Mouse (Mus musculus): Measurements from ENCODE around the gene Micall1. TPM values are rescaled to one million over a fixed set of nuclear protein-coding genes. Genes with fewer than 3 reads are reported as not detected.

The Micall1 gene
- polyA plus RNA-seq, 1 experiment from 2014 or later = 3.0 TPM

DNA sequence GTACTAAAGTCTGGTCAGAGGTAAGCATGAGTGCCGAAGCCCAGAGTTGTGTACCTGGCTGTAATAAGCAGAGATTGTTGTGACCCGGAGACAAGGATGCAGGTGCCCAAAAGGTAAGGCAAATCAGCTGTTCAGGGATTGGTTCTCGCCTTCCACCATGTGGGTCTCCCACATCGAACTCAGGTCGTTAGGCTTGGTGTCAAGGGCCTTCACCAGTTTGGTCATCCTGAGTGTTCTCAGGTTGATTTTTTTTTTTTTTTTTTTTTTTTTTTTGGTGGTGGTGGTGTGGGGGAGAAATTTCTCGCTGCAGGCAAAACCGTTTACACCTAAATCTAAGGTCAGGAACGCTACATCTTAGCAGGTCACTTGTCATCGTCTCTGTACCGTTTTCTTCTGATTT is 34.3 kb upstream of the Micall1 start:
- Histone ChIP-seq H3K36me3 (peaks cover 37% of the 10 kb centered on the region), H3K4me1 (peaks cover 33% of the 10 kb centered on the region), H3K27ac (peak overlapping the region; percentile 81), H3K27me3 (replicated peaks) (no peaks in the 10 kb centered on the region), H3K9me3 (replicated peaks) (no peaks in the 10 kb centered on the region), H3K9ac (peak overlapping the region; percentile 84), H3K4me3 (peak overlapping the region; percentile 86), H3K4me2 (peak overlapping the region; percentile 94)
- 35% methylated on average over 10 of the region's 10 CpGs for WGBS (ENCODE audit: insufficient replicate concordance)
- no peak for ATAC-seq

DNA sequence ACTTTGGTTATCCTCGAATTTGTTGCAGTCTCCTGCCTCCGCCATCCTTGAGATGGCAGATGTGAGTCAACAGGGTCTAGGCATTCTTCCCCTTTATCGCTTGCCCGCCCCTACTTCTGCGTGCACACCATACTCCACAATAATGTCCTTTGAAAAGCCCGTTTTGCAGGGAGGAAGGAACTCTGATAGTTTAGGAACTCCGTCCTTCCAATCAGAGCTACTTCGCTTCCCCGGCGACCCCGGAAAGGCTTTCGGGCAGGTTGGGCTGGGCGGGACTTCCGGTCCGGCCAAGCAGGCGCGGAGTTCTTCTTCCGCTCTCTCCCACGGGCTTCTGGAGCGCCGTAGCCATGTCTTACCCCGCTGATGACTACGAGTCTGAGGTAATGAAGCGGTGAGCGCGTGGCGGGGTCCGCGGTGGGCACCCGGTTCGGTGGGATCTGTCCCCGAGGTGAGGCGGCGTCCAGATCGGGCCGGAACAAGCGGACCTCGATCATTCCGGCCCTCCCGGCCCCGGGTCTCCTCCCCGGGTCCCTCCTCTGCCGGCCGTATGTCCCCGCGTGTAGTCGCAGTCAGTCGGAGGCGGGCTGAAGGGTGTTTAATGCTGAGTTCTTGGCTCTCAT is 33.7 kb upstream of the Micall1 start, which contains the start of gene Eif3l:
Gene Eif3l, plus strand, starts transcription at position 267 of the 620 bp plus-strand sequence.
- H3K36me3 ChIP-seq = peaks cover 43% of the 10 kb centered on the region
- peaks cover 30% of the 10 kb centered on the region for H3K4me1 ChIP-seq
- peak within 1 kb of the TSS; percentile 86 for H3K4me3 ChIP-seq
- peak within 1 kb of the TSS; percentile 81 for H3K27ac ChIP-seq
- H3K4me2 ChIP-seq = peak within 1 kb of the TSS; percentile 94
- no peaks in the 10 kb centered on the region for H3K27me3 ChIP-seq (replicated peaks)
- H3K9me3 ChIP-seq (replicated peaks) = no peaks in the 10 kb centered on the region
- WGBS (ENCODE audit: insufficient replicate concordance) = under 1% methylated on average over 49 of the region's 49 CpGs
- H3K9ac ChIP-seq = peak within 1 kb of the TSS; percentile 84
- ATAC-seq = peak; percentile 87

DNA sequence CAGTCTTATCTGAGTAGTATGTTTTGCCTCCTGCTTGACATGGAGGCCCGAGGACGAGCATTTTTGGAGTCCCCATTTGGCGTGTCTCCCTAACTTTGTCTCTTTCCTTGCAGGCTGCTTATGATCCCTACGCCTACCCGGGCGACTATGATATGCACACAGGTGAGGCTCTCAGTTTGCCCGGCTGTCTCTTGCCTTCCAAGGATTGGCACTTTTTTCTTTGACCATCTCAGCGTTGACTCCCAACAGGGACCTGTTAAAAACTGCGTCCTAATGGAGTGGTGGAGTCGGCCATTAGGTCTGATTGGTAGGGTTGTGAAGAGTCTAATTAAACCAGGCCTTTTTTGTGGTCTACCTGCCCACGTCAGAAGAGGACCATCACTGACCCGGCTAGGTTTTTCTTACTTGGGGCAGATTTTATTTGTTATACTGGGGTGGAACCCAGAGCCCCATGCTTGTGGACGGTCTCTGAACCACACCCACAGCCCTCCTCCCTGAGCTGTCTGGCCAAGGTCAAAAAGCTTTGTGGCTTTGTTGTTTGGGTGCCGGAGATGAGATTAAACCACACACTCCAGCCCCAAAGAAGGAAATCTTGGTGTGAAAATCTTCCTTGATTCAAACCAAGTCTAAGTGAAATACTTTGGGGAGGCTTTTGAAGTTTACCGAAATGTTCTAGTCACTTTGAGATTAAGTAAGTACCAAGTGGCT is 32.9 kb upstream of the Micall1 start:
- WGBS (ENCODE audit: insufficient replicate concordance) = 14% methylated on average over 15 of the region's 15 CpGs
- Histone ChIP-seq H3K4me1 (peaks cover 30% of the 10 kb centered on the region), H3K27me3 (replicated peaks) (no peaks in the 10 kb centered on the region), H3K9me3 (replicated peaks) (no peaks in the 10 kb centered on the region), H3K4me3 (peak overlapping the region; percentile 86), H3K4me2 (peak overlapping the region; percentile 94), H3K36me3 (peaks cover 49% of the 10 kb centered on the region), H3K9ac (peak overlapping the region; percentile 84), H3K27ac (peak overlapping the region; percentile 81)
- ATAC-seq = peak; percentile 25; the same call in 1 of the 2 replicates

DNA sequence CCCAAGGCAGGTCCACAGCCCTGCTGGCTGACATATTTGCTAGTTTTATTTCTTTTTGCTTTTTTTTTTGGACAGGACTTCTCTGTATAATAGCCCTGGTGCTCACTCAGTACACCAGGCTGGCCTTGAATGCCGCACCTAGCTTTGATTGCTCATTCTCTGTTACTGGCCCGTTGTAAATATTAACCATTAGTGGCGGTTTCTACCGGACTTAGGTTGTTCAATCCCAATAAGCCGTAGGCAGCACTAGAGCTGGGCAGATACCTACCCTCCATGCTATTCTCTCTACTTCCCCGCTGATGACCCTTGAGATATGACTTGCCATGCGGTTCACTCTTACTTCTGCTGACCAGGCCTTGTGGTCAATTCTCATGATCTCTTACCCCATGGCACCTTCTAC is 29.1 kb upstream of the Micall1 start:
- Histone ChIP-seq H3K27ac (no peak overlapping the region), H3K4me1 (peaks cover 21% of the 10 kb centered on the region), H3K27me3 (replicated peaks) (no peaks in the 10 kb centered on the region), H3K4me2 (no peak overlapping the region), H3K36me3 (peaks cover 87% of the 10 kb centered on the region), H3K9ac (no peak overlapping the region), H3K4me3 (no peak overlapping the region), H3K9me3 (replicated peaks) (no peaks in the 10 kb centered on the region)
- ATAC-seq = no peak
- WGBS (ENCODE audit: insufficient replicate concordance) = 89% methylated on average over 7 of the region's 7 CpGs

DNA sequence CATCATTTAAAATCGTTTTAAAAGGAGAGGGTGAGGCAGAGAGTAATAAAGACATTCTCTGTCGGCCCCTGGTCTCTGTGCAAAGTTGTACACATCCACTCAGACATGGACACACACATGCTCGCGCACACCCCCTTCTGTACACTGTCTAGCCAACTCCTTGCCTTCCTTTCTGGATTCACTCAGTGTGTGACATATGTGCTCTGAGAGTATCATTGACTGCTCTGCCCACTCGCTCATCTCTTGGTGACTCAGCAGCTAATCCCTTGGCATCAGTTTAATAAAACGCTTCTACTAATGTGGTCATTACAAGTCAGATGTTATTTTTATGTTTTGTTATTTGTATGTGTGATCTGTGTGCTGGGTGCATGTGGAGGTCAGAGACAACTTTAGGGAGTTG is 16.4 kb upstream of the Micall1 start:
- Histone ChIP-seq H3K36me3 (peaks cover 90% of the 10 kb centered on the region), H3K27ac (no peak overlapping the region)
- ATAC-seq = no peak

DNA sequence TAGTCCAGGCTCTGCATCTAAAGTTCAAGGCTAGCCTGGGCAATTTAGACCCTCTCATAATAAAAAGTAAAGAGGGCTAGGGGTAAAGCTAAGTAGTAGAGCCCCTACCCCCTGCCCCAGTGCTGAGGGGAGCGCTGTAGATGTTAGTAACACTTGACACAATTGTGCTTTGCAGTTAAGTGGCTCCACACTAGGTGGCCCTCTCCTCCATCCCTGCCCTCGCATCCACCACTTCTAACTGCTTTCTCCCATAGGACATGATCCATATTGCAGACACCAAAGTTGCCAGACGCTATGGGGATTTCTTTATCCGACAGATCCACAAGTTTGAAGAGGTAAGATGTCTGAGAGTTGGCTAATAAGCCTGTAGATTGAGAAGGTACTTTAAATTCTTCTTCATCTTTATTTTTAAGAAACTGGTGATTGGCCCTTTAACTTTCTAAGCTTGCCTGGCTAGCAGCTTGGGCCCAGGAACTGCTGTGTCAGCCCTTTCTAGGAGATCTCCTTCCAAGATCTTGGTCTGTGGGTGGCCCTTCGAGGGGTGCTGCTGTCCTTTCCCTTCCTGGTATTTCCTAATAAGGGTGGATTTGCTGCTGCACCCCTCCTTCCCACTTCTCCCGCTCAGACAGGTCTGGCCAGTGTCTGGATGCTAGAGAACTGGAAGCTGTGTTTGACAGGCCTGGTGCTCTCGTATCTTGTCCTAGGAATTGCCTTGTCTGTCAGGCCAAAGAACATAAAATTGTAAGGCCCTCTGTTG is 15.4 kb upstream of the Micall1 start:
- no peak overlapping the region for H3K4me2 ChIP-seq
- ATAC-seq = no peak
- no peak overlapping the region for H3K27ac ChIP-seq
- H3K27me3 ChIP-seq (replicated peaks) = 0 out of 2 replicates have a peak, but pooled peaks cover 3% of the 10 kb centered on the region
- H3K36me3 ChIP-seq = peaks cover 81% of the 10 kb centered on the region
- no peak overlapping the region for H3K4me3 ChIP-seq
- no peaks in the 10 kb centered on the region for H3K9me3 ChIP-seq (replicated peaks)
- 76% methylated on average over 7 of the region's 7 CpGs for WGBS (ENCODE audit: insufficient replicate concordance)
- peaks cover 23% of the 10 kb centered on the region for H3K4me1 ChIP-seq
- no peak overlapping the region for H3K9ac ChIP-seq

More for the DNA sequence above, 16.4 kb upstream of the Micall1 start:
- Histone ChIP-seq H3K4me3 (no peak overlapping the region), H3K9ac (no peak overlapping the region), H3K4me2 (no peak overlapping the region), H3K9me3 (replicated peaks) (no peaks in the 10 kb centered on the region), H3K27me3 (replicated peaks) (no peaks in the 10 kb centered on the region), H3K4me1 (peaks cover 14% of the 10 kb centered on the region)
- WGBS (ENCODE audit: insufficient replicate concordance) = 82% methylated on average over 6 of the region's 6 CpGs

DNA sequence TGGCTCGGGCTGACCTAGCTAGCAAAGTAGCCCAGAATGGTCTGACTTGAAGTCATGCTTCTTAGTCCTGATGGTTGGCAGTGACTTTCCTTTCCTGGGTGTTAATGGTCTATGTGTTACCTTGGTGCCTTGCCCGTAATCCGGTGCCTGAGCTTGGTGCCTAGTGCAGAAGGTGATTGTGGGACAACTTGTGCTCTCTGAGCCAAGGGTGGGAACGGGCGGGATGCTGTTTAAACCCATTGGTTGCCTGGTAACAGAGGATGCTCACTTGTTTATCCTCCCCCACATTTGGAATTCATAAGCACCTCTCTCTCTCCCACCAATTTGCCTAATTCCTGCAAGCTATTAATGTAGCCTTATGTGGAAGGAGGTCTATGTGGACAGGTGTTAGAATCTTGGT is 13.2 kb upstream of the Micall1 start:
- 86% methylated on average over 5 of the region's 5 CpGs for WGBS (ENCODE audit: insufficient replicate concordance)
- no peak overlapping the region for H3K4me2 ChIP-seq
- H3K36me3 ChIP-seq = peaks cover 59% of the 10 kb centered on the region

DNA sequence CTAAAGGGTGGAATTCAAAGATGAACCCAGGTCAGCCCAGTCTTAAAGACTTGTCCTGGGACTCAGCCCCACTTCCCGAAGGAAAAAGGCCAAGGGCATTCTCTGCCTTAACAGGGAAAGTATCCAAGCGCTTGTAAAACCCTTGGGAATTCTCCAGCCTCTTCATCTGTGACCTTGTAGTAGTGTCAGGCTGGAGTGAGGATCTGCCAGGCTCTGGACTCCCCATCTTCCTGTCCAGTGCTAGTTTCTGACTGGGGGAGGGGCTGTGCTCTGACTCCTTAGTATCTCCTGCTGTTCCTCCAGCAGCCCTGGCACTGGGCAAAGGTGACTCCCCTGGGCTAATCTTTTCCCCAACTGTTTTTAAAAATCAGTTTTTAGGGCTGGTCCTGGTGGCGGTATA is 12.1 kb upstream of the Micall1 start:
- Histone ChIP-seq H3K4me1 (peaks cover 30% of the 10 kb centered on the region), H3K4me3 (no peak overlapping the region), H3K36me3 (peaks cover 48% of the 10 kb centered on the region), H3K27ac (no peak overlapping the region), H3K4me2 (no peak overlapping the region), H3K9ac (no peak overlapping the region), H3K27me3 (replicated peaks) (0 out of 2 replicates have a peak, but pooled peaks cover 13% of the 10 kb centered on the region), H3K9me3 (replicated peaks) (no peaks in the 10 kb centered on the region)
- no peak for ATAC-seq
- 67% methylated on average over 3 of the region's 3 CpGs for WGBS (ENCODE audit: insufficient replicate concordance)

More for the DNA sequence above, 13.2 kb upstream of the Micall1 start:
- no peak for ATAC-seq
- Histone ChIP-seq H3K4me3 (no peak overlapping the region), H3K27ac (no peak overlapping the region), H3K9me3 (replicated peaks) (no peaks in the 10 kb centered on the region), H3K4me1 (peaks cover 30% of the 10 kb centered on the region), H3K27me3 (replicated peaks) (0 out of 2 replicates have a peak, but pooled peaks cover 10% of the 10 kb centered on the region), H3K9ac (no peak overlapping the region)

DNA sequence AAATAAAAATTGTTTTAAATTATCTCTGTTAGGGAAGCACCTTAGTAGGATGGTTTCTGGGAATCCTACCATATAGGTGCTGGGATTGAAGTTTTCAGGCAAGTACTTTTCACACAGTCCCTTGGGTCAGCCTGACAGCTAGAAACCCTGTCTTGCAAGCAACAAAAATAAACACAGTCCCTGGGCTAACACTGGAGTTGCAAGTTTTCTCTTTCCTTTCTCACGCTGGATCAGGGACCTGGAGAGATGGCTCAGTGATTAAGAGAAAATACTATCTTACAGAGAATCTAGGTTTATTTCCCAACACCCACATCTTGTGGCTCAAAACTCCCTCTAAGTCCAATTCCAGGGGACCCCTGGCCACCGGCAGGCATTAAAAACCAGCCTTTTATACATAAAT is 11.6 kb upstream of the Micall1 start:
- Histone ChIP-seq H3K4me1 (peaks cover 30% of the 10 kb centered on the region), H3K9ac (no peak overlapping the region), H3K4me3 (no peak overlapping the region), H3K27ac (peak overlapping the region; percentile 61; the same call in 1 of the 2 replicates), H3K27me3 (replicated peaks) (0 out of 2 replicates have a peak, but pooled peaks cover 13% of the 10 kb centered on the region), H3K36me3 (peaks cover 43% of the 10 kb centered on the region), H3K4me2 (peak overlapping the region; percentile 17; the same call in 1 of the 2 replicates), H3K9me3 (replicated peaks) (no peaks in the 10 kb centered on the region)
- 45% methylated on average over 2 of the region's 2 CpGs for WGBS (ENCODE audit: insufficient replicate concordance)
- no peak for ATAC-seq

DNA sequence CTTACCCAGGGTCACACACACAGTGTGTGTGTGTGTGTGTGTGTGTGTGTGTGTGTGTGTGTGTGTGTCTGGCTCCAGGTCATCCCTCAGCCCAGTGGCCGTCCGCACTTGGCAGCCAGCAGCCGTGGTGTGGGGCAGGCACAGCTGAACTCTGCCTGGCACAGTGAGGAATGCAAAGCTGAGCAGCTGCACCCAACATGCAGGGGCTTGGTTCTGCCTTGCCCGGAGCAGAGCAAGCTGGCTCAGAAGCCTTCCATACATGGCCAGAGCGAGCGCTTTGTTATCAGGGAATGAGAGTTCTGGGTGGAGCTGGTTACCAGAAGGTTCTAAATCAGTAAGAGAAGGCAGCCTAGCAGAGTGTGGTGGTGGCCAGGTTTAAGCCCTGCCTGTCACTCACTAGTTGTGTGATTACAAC is 11.1 kb upstream of the Micall1 start:
- H3K4me1 ChIP-seq = peaks cover 30% of the 10 kb centered on the region
- H3K36me3 ChIP-seq = peaks cover 38% of the 10 kb centered on the region
- no peaks in the 10 kb centered on the region for H3K9me3 ChIP-seq (replicated peaks)
- no peak overlapping the region for H3K4me3 ChIP-seq
- H3K27ac ChIP-seq = peak overlapping the region; percentile 61; the same call in 1 of the 2 replicates
- 16% methylated on average over 6 of the region's 6 CpGs for WGBS (ENCODE audit: insufficient replicate concordance)
- 0 out of 2 replicates have a peak, but pooled peaks cover 13% of the 10 kb centered on the region for H3K27me3 ChIP-seq (replicated peaks)
- no peak overlapping the region for H3K9ac ChIP-seq
- peak overlapping the region; percentile 17 for H3K4me2 ChIP-seq
- peak; percentile 77 for ATAC-seq

DNA sequence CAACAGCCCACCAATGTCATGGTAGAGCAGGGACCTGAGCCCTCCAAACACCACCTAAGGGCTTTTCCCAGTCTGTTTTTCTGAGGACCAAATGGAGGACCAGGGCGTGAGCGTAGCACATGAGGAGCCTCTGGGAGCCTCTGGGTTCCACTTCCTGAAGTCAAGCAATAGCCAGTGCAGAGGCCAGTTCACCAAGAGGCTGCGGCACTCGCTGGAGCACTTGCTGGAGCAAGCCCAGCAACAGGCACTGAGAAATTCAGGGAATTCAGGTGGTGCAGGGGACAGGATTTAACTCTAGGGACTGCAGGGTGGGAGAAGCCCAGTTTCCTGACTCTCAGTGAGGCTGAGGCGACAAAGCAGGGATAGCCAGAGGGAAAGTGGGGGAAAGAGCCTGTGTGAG is 10.5 kb upstream of the Micall1 start:
- Histone ChIP-seq H3K27ac (no peak overlapping the region), H3K27me3 (replicated peaks) (0 out of 2 replicates have a peak, but pooled peaks cover 13% of the 10 kb centered on the region), H3K9ac (no peak overlapping the region), H3K36me3 (peaks cover 32% of the 10 kb centered on the region), H3K4me2 (no peak overlapping the region; the same call in 1 of the 2 replicates), H3K4me3 (no peak overlapping the region), H3K4me1 (peaks cover 30% of the 10 kb centered on the region), H3K9me3 (replicated peaks) (no peaks in the 10 kb centered on the region)
- no peak for ATAC-seq
- 51% methylated on average over 5 of the region's 5 CpGs for WGBS (ENCODE audit: insufficient replicate concordance)
